ENCODE assay signal across 12 mouse cellular contexts in the genomic region with DNA sequence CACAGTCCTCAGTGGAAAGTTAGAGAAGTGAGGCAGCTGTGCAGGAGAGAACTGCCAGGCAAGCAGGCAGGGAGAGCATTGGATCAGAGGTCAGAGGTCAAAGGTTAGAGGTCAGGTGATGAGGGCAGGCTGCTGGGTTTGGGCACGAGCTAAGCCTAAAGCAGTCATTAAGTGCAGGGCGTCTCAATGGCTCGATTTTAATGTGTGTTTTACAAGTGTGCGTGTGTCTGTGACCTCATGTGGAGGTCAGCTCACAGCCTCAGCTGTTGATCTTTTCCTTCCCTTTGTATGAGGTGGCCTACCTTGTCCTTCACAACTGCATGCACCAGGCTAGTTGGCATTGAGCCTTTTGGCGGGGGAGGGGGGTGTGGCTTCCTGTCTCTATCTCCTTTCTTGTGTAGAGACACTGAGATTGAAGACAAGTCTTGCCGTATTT. TPM values are rescaled to one million over a fixed set of nuclear protein-coding genes. Genes with fewer than 3 reads are reported as not detected.
DNase-seq lines count a peak whose midpoint lies in the region; TF ChIP-seq lines count a peak whose summit lies in the region.
"Had no signal": no experiment of that assay in that cellular context is flagged by ENCODE, and none has a peak within 500 bp of the region (broad histone marks: within the 10 kb centered on the region; RNA-seq: fewer than 3 reads in every experiment).

No protein-coding gene starts in this region.

- H3K4me1 ChIP-seq in ES-E14 (ENCODE audit: control insufficient read depth in 2 of 2, insufficient read depth in 2 of 2, low read length in 2 of 2, poor library complexity in 1 of 2), result peaks cover 0 to 4% of the 10 kb centered on the region in 2 experiments; a peak in 1 of 4 replicates
- H3K4me1 ChIP-seq: embryonic facial prominence, embryonic 13.5 days; stomach, embryonic 15.5 days had no signal

- in situ Hi-C loops in ES-E14 (cut with MboI; ENCODE audit: low sequenced_read_pairs in 2 of 2, unreplicated experiment in 2 of 2), result no loop called here

- no peak overlapping the region for H3K4me3 ChIP-seq in ES-E14 (ENCODE audit: insufficient read depth in 1 of 2, low read depth in 1 of 2, low read length in 2 of 2, poor library complexity in 1 of 2, severe bottlenecking in 1 of 2)
- H3K4me3 ChIP-seq: embryonic facial prominence, embryonic 13.5 days; limb, embryonic 15.5 days; stomach, embryonic 15.5 days had no signal

- no peaks in the 10 kb centered on the region for H3K36me3 ChIP-seq in ES-E14 (ENCODE audit: control insufficient read depth, insufficient read depth, low read length, poor library complexity, severe bottlenecking)
- H3K36me3 ChIP-seq: embryonic facial prominence, embryonic 13.5 days; limb, embryonic 15.5 days; stomach, embryonic 15.5 days had no signal

- H3K9me3 ChIP-seq in ES-E14 (ENCODE audit: control insufficient read depth, insufficient read depth, low read depth, low read length), result no peaks in the 10 kb centered on the region
- H3K9me3 ChIP-seq: limb, embryonic 15.5 days; stomach, embryonic 15.5 days had no signal

- H3K9ac ChIP-seq in ES-E14 (ENCODE audit: insufficient read depth, low read depth, low read length, poor library complexity, severe bottlenecking), result no peak overlapping the region
- H3K9ac ChIP-seq: embryonic facial prominence, embryonic 13.5 days; limb, embryonic 15.5 days; stomach, embryonic 15.5 days had no signal

- peak; percentile 32 for DNase-seq in kidney, postnatal 14 days
- DNase-seq in kidney, adult 8-10 months, result no peak
- DNase-seq in 416B (ENCODE audit: low read depth) (peak; percentile 53), ES-E14 (ENCODE audit: low read depth, low spot score) (peak; percentile 45)
- DNase-seq in embryo, embryonic 9.5 days (ENCODE audit: extremely low spot score), result peak; percentile 77
- DNase-seq in c-Kit-positive CD71-positive TER-119-positive erythroid progenitor cells, embryonic 14.5 days (ENCODE audit: low spot score), result no peak
- no peak for DNase-seq in cerebellum, adult 11-12 months
- DNase-seq in ovary, postnatal 14 days (ENCODE audit: low spot score), result no peak

- no peak overlapping the region for H3K27ac ChIP-seq in ES-E14 (ENCODE audit: insufficient read depth, low read depth, low read length, poor library complexity, severe bottlenecking)
- H3K27ac ChIP-seq: embryonic facial prominence, embryonic 13.5 days; limb, embryonic 15.5 days; stomach, embryonic 15.5 days had no signal

TF ChIP-seq in ES-E14, 5 proteins besides CTCF, POLR2A, EP300 and RAD21:
- TF ChIP-seq ZNF384 (IDR thresholded peaks at IDR 0.05; ENCODE audit: low read depth, low read length), result no peak
- TF ChIP-seq CHD2 (IDR thresholded peaks at IDR 0.05; ENCODE audit: low read depth, low read length), result peak; percentile 56; the same call in 1 of the 2 replicates
TF ChIP-seq in ES-E14: peak in this region for 1.

RNA-seq across cellular contexts. Expression of gene Card11, which starts 19.0 kb away (rescaled TPM):
- total RNA-seq in ES-E14 (2012; rRNA removed), result 0.42 and 1.2 TPM in 2 replicates
- total RNA-seq: MEL had no signal

Comparison
In these comparisons a context has a peak if more than half of its experiments do, and no peak if none do; other contexts are left out.
1. DNase-seq: peak in kidney, postnatal 14 days (single experiment), 416B (single experiment), ES-E14 (single experiment) and embryo, embryonic 9.5 days (single experiment); none in kidney, adult 8-10 months (0 of 2), c-Kit-positive CD71-positive TER-119-positive erythroid progenitor cells, embryonic 14.5 days (single experiment), cerebellum, adult 11-12 months (single experiment) and ovary, postnatal 14 days (single experiment).